Mouse (Mus musculus) C2C12 (cell line): ENCODE measurements at regions not wholly inside any gene's neighbourhood (a gene's known extent, or its start where the extent isn't known, plus 50 kb on each side); places are given as distances from the start of the nearest gene placed in this dataset.

Source experiments
- CTCF ChIP-seq: IDR thresholded peaks from one replicate; pipeline ENCODE4 v1.5.1; 2011; ENCODE audit not compliant: control insufficient read depth, insufficient read depth, insufficient read length
- MAX ChIP-seq: IDR thresholded peaks from one replicate; pipeline ENCODE4 v1.6.1; 2011; ENCODE audit warnings: mild to moderate bottlenecking, control low read depth
- MYOD1 ChIP-seq: IDR thresholded peaks from one replicate; pipeline ENCODE4 v1.6.1; 2011; ENCODE audit warnings: low read depth; ENCODE audit not compliant: control insufficient read depth, insufficient read length
- USF1 ChIP-seq: IDR thresholded peaks from one replicate; pipeline ENCODE4 v1.6.1; 2011; ENCODE audit warnings: low read depth, mild to moderate bottlenecking, control low read depth, moderate library complexity

- TF ChIP-seq CTCF (no peak), MAX (no peak), MYOD1 (no peak), USF1 (no peak)
Measured at GRCm38 (mm10) chr2:22036841-22037240, 190.5 kb upstream of the Myo3a start.
